Mouse (Mus musculus): ENCODE measurements around the gene Cck.

DNA sequence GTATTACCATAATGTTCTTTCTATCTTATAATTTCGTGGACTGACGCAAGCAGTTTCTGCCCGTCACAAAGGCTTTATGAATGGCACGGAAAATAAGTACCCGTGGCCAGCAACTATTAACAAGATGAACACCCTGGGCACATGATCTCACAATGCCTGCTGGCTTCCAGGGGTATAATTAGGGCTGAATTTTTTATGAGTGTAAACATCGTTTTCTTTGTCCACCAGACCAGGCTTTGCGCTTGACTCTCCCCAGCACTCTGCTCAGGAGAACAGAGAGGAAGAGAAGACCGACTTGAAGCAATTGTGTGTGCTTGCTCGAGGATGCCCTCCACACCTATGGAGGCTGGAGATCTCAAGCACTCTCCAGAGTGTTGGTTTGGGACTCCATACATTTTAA lies 37.1 kb upstream of the Cck start:
- no peak for TF ChIP-seq CTCF (conservative IDR thresholded peaks at IDR 0.05; ENCODE audit: low read length)
- TF ChIP-seq POU5F1 (IDR thresholded peaks at IDR 0.05; ENCODE audit: borderline replicate concordance, low read length), result no peak
